Mouse (Mus musculus) bone marrow macrophage, adult 2 months (primary cell): ENCODE data around the gene Cacna1a. TPM values are rescaled to one million over a fixed set of nuclear protein-coding genes. Genes with fewer than 3 reads are reported as not detected.

Experiments used
- H3K27ac ChIP-seq: 2 replicates; pipeline ENCODE4 v1.5.1; 2012; ENCODE audit warnings: low read depth, low read length; ENCODE audit not compliant: insufficient read depth
- H3K4me1 ChIP-seq: 2 replicates; pipeline ENCODE4 v1.6.1; 2012; ENCODE audit warnings: low read length; ENCODE audit not compliant: control insufficient read depth, insufficient read depth
- H3K4me3 ChIP-seq: 2 replicates; pipeline ENCODE4 v1.5.1; 2012; ENCODE audit warnings: mild to moderate bottlenecking, low read length, moderate library complexity; ENCODE audit not compliant: insufficient read depth
- CTCF ChIP-seq: IDR thresholded peaks from 2 replicates; pipeline ENCODE4 v1.5.1; 2012; ENCODE audit warnings: low read depth, mild to moderate bottlenecking, low read length, moderate library complexity
- POLR2A ChIP-seq: IDR thresholded peaks from 2 replicates; pipeline ENCODE4 v1.6.1; 2012; ENCODE audit warnings: mild to moderate bottlenecking, low read depth, low read length, borderline replicate concordance
- polyA plus RNA-seq: library from polyadenylated mRNA; stranded (reverse); fragments of >200 nt; gene quantifications from 2 replicates; pipeline ENCODE4 v1.2.4, GENCODE M21; 2012; ENCODE audit not compliant: missing spikeins, insufficient read depth, insufficient read length

The Cacna1a gene
- polyA plus RNA-seq: 8.9 and 10.3 TPM in 2 replicates

DNA sequence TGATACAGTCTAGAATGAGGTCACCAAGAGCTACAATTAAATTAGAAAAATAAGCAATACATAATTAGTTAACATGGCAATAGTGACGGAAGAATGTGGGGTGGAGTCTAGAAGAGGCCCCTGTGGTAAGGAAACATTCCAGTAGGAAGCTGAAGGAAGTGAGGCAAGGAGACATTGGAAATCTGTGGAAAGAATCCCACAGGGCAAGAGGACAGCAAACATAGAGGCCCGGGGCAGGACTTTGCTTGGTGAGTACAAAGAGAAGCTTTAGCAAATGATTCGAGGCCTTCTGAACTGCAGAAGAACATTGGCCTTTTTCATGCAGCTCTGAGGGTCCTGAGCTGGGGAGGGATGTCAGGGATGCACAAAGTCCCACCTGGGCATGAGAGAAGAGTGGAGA is at the start of gene Cacna1a:
Gene Cacna1a, plus strand, starts transcription at position 166 of the 400 bp plus-strand sequence.
- Histone ChIP-seq H3K4me1 (peaks cover 3% of the 10 kb centered on the region; the same call in 1 of the 2 replicates), H3K4me3 (no peak within 1 kb of the TSS), H3K27ac (no peak within 1 kb of the TSS)
- TF ChIP-seq CTCF: no peak
- no peak for TF ChIP-seq POLR2A

DNA sequence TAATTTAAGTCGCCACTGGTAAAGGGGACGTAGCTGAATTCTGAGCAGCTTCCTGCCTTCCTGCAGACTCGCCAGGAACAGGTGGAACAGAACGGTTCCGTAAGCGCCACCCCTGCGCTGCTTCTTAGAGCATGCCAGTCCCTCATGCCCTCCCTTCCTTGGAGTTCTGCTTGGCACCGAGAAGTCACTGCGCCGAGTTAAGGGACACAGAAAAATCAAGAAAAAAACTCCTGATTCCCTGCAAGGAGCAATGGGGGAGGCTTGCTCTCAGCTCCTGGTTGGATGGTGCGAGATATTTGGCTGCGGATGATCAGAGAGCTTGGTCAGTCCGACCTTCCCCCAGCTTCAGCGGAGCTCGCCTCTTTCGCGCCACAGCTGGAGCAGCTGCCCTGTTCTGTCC is 49.7 kb upstream of the Cacna1a start:
- no peak for TF ChIP-seq POLR2A
- TF ChIP-seq CTCF: no peak
- H3K4me3 ChIP-seq: peak overlapping the region; percentile 34
- H3K4me1 ChIP-seq: peaks cover 34% of the 10 kb centered on the region
- no peak overlapping the region for H3K27ac ChIP-seq

DNA sequence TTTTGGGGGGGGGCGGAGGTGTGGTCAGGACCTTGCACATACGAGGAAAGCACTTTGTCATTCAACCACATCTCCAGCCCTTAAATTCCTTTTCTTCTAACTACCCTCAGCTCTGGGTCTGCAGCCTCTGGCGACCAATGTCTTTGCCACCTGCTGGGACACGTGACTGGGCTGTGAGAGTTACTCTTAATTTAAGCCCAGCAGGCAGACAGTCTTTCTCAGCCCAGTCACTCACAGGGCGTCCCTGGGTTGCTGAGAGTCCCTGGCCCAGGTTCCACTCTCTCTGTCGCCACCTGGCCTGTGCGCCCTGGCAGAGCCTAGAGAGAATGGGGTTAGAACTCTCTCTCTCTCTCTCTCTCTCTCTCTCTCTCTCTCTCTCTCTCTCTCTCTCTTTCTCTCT is 48.9 kb upstream of the Cacna1a start:
- H3K4me1 ChIP-seq: peaks cover 34% of the 10 kb centered on the region
- H3K4me3 ChIP-seq: no peak overlapping the region
- TF ChIP-seq CTCF (no peak), POLR2A (no peak)
- no peak overlapping the region for H3K27ac ChIP-seq

DNA sequence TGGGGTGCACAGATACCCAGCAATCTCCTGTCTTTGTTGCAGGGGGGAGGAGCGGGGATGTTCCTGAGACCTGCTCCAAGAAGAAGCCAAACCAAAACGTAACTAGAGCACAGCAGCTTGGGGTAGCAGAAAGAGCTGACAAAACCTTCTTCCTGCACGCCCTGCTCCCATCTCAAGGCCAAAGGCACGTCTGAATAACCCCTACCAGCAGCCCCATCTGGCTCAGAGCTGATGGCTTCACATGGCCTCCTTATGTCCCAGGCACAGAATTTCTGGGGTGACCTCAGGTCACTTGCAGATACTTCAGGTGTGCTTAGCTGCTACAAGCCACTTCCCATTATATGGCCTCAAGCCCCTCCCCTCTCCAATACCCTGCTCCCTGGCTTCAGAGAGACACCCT is 48.4 kb upstream of the Cacna1a start:
- peaks cover 32% of the 10 kb centered on the region for H3K4me1 ChIP-seq
- H3K27ac ChIP-seq: no peak overlapping the region
- no peak overlapping the region for H3K4me3 ChIP-seq
- TF ChIP-seq POLR2A (no peak), CTCF (no peak)

DNA sequence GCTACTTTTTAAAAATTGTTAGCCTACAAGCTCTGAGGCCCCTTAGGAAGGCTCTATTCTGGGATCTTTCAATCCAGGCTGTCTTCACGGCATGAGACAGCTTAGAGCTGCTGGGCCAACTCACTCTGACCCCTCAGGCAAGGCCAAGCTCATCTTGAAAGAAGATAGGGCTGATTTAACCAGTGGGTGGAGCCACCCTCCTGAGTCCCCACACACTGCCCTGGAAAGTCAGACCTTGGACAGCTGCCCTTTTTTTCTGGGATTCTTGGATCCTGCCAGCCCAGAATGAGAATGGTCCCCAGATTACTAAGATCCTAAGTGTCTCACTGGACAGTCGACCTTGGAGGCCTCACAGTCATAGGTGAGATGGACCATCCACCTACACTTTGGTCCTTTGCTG is 47.6 kb upstream of the Cacna1a start:
- H3K4me1 ChIP-seq: peaks cover 24% of the 10 kb centered on the region
- no peak overlapping the region for H3K27ac ChIP-seq
- no peak overlapping the region for H3K4me3 ChIP-seq
- TF ChIP-seq CTCF (no peak), POLR2A (no peak)

DNA sequence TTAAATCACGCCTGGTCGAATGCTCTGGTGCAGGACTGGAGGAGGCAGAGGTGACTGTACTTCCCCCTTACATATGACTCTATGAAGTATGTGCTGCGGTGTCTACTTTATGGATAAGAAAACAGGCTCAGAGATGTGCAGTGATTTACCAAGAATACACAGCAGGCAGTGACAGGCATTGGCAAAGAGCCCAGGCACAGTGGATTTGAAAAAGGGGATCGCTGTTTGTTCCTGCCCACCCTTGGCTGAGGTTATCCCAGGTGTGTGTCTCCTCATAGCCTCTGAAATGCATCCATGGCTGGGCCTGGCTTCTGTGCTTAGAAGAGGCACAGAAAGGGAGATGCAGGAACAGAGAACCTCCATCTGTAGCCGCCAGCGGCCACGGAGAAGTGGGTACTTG is 42.7 kb upstream of the Cacna1a start:
- Histone ChIP-seq H3K4me1 (0 out of 2 replicates have a peak, but pooled peaks cover 2% of the 10 kb centered on the region), H3K27ac (no peak overlapping the region), H3K4me3 (no peak overlapping the region)
- TF ChIP-seq CTCF: no peak
- TF ChIP-seq POLR2A: no peak

DNA sequence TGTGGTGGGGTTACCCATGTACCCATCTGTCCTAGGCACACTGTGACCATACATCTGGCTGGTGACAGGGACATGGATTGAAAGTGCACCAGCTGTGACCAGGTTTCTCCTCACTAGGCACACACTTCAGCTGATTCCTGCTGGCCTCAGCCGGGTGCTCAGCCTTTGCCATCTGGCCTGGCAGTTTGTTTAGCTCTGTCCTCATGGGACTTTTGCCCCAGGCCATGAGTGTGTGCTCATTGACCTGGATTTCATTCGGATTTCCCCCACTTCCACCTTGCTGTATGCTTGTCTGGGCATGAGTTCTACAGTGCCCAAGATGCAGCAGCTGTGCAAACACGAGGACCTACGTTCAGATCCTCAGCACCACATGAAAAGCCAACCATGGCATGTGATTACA is 41.8 kb upstream of the Cacna1a start:
- TF ChIP-seq CTCF (no peak), POLR2A (no peak)
- 0 out of 2 replicates have a peak, but pooled peaks cover 2% of the 10 kb centered on the region for H3K4me1 ChIP-seq
- no peak overlapping the region for H3K27ac ChIP-seq
- H3K4me3 ChIP-seq: no peak overlapping the region

DNA sequence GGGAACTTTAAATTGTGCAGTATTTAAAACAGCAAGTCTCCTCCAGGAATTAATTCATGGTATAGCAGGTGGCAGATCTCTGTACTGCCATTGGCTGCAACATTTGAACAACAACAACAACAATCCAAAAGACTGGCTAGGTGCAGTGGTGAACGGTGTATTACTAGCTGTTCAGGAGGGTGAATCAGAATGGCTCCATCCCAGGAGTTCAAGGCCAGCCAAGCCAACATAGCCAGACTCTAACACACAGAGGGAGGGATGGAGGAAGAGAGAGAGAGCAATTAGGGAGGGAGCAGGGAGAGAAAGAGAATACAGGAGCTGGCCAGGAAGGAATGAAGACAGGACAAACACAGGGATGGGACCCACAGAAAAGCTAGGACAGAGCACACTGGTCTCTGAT is 38.7 kb upstream of the Cacna1a start:
- H3K4me3 ChIP-seq: no peak overlapping the region
- no peak for TF ChIP-seq CTCF
- no peak for TF ChIP-seq POLR2A
- no peaks in the 10 kb centered on the region for H3K4me1 ChIP-seq
- no peak overlapping the region for H3K27ac ChIP-seq

DNA sequence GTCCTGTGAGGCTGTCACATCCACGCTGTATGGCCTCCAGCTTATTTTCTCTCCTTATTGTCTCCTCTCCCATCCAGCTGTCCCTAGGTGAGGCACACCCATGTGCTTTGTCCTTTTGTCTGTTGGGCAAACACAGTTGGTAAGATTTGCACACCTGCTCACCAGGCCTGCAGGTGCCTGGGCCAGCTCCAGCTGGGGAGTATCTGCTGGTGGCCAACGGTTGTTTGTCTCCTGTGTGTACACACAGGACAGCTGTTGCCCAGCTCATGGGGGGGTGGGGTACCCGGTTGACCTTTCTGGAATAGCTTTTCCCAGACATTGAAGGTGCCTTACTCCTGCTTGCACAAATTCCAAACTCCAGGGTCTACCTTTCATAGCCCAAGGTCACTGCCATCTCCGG is 37.3 kb upstream of the Cacna1a start:
- H3K4me3 ChIP-seq: no peak overlapping the region
- TF ChIP-seq POLR2A (no peak), CTCF (no peak)

DNA sequence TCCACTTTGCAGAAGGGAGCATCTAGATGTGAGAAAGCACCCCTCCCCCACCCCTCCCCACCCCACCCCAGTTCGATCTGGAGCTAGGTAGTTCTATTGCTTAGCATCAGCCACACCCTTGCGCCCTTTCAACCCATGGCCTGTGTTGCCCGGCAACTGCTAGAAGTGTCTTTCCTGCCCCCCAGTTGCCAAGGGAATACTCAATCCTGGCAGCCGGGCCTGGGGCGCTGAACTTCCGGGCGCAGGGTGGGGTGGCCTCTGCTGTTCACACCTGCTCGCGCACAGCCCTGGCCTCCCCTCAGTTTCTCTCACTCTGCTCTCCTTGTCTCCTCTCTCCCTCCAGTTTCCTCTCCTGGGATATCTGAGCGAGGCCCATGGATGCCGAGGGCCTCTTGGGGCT is 31.8 kb upstream of the Cacna1a start:
- H3K4me3 ChIP-seq: no peak overlapping the region
- H3K27ac ChIP-seq: no peak overlapping the region
- H3K4me1 ChIP-seq: no peaks in the 10 kb centered on the region
- TF ChIP-seq CTCF: no peak
- no peak for TF ChIP-seq POLR2A

More for the DNA sequence above, 37.3 kb upstream of the Cacna1a start:
- Histone ChIP-seq H3K27ac (no peak overlapping the region), H3K4me1 (no peaks in the 10 kb centered on the region)

DNA sequence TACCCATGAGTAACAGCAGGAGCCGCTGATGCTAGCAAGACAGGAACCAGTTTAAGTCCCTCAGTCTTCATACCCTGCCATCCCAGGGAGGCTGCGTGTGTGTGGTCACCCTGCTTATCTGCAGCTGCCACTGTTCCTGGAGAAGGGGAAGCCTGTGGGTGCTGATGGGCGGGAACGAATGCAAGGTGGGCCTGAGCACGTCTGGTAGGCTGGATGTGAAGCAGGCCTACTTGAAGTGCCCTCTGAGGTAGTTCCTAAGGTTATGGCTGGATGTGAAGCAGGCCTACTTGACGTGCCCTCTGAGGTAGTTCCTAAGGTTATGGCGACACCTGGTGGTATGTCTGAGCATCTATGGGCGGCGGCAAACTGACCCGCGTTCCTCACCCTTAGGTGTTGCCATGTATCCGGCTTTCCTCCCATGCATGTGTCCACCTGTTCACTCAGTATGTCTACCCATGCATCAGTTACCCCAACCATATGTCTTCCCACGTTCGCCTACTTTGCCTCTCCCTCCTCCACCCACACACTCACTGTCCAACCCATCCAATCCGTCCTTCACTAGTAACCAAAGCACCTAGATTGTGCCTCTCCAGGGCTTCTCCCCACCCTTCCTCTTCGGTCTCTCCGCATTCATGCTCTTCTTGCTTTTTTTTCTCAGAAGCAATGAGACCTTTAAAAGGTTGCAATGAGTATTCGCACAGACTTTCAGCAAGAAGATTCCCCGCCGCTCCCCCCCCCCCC is 30.4 kb upstream of the Cacna1a start:
- H3K27ac ChIP-seq: no peak overlapping the region
- H3K4me1 ChIP-seq: no peaks in the 10 kb centered on the region
- TF ChIP-seq POLR2A (no peak), CTCF (peak; percentile 94)
- H3K4me3 ChIP-seq: no peak overlapping the region
